Mouse (Mus musculus): ENCODE measurements around the gene Acsbg2. TPM values are rescaled to one million over a fixed set of nuclear protein-coding genes. Genes with fewer than 3 reads are reported as not detected.

The Acsbg2 gene
- polyA plus RNA-seq, 1 experiment from 2014 or later = not detected

Other genes starting within 250 kb of the Acsbg2 start
- 40.4 and 44.2 TPM in 2 replicates for gene Lonp1, start 247.6 kb downstream of the Acsbg2 start, polyA plus RNA-seq (2015; fragmentation: Nextera tagmentation; extraction: Ambion mirVana)
- 0.90 and 1.7 TPM in 2 replicates for gene Catsperd, start 246.3 kb downstream of the Acsbg2 start, polyA plus RNA-seq (2015; fragmentation: Nextera tagmentation; extraction: Ambion mirVana)
- 90.7 and 94.7 TPM in 2 replicates for gene Ranbp3, start 201.2 kb downstream of the Acsbg2 start, polyA plus RNA-seq (2015; fragmentation: Nextera tagmentation; extraction: Ambion mirVana)
- gene Ndufa11, start 156.7 kb downstream of the Acsbg2 start, polyA plus RNA-seq (2015; fragmentation: Nextera tagmentation; extraction: Ambion mirVana) = 542 and 575 TPM in 2 replicates
- gene Vmac, start 156.4 kb downstream of the Acsbg2 start, polyA plus RNA-seq (2015; fragmentation: Nextera tagmentation; extraction: Ambion mirVana) = 16.3 and 17.5 TPM in 2 replicates
- gene Nrtn, start 116.9 kb downstream of the Acsbg2 start, polyA plus RNA-seq (2015; fragmentation: Nextera tagmentation; extraction: Ambion mirVana) = 1.1 and 1.7 TPM in 2 replicates
- gene Dus3l, start 109.7 kb downstream of the Acsbg2 start, polyA plus RNA-seq (2015; fragmentation: Nextera tagmentation; extraction: Ambion mirVana) = 61.5 and 64.6 TPM in 2 replicates
- 0.95 and 1.1 TPM in 2 replicates for gene Prr22, start 104.2 kb downstream of the Acsbg2 start, polyA plus RNA-seq (2015; fragmentation: Nextera tagmentation; extraction: Ambion mirVana)
- 4.6 and 5.2 TPM in 2 replicates for gene Rfx2, start 43.4 kb downstream of the Acsbg2 start, polyA plus RNA-seq (2015; fragmentation: Nextera tagmentation; extraction: Ambion mirVana)
- 0.54 and 0.60 TPM in 2 replicates for gene 1700061G19Rik, start 1.0 kb upstream of the Acsbg2 start, polyA plus RNA-seq (2015; fragmentation: Nextera tagmentation; extraction: Ambion mirVana)
- 66.8 and 68.0 TPM in 2 replicates for gene Mllt1, start 61.0 kb upstream of the Acsbg2 start, polyA plus RNA-seq (2015; fragmentation: Nextera tagmentation; extraction: Ambion mirVana)
- gene Acer1, start 107.7 kb upstream of the Acsbg2 start, polyA plus RNA-seq (2015; fragmentation: Nextera tagmentation; extraction: Ambion mirVana) = not detected in 2 replicates
- gene Clpp, start 115.9 kb upstream of the Acsbg2 start, polyA plus RNA-seq (2015; fragmentation: Nextera tagmentation; extraction: Ambion mirVana) = 152 and 161 TPM in 2 replicates
- 42.3 and 45.9 TPM in 2 replicates for gene Alkbh7, start 122.9 kb upstream of the Acsbg2 start, polyA plus RNA-seq (2015; fragmentation: Nextera tagmentation; extraction: Ambion mirVana)
- gene Pspn, start 125.6 kb upstream of the Acsbg2 start, polyA plus RNA-seq (2015; fragmentation: Nextera tagmentation; extraction: Ambion mirVana) = 0.47 TPM in 1 of 2 replicates, not detected in the other
- 72.5 and 72.9 TPM in 2 replicates for gene Gtf2f1, start 136.8 kb upstream of the Acsbg2 start, polyA plus RNA-seq (2015; fragmentation: Nextera tagmentation; extraction: Ambion mirVana)
- 0.32 and 0.43 TPM in 2 replicates for gene Gm17949, start 137.0 kb upstream of the Acsbg2 start, polyA plus RNA-seq (2015; fragmentation: Nextera tagmentation; extraction: Ambion mirVana)
- 33.5 and 34.2 TPM in 2 replicates for gene Khsrp, start 157.1 kb upstream of the Acsbg2 start, polyA plus RNA-seq (2015; fragmentation: Nextera tagmentation; extraction: Ambion mirVana)
- gene Slc25a41, start 167.2 kb upstream of the Acsbg2 start, polyA plus RNA-seq (2015; fragmentation: Nextera tagmentation; extraction: Ambion mirVana) = not detected in 2 replicates
- gene Crb3, start 184.7 kb upstream of the Acsbg2 start, polyA plus RNA-seq (2015; fragmentation: Nextera tagmentation; extraction: Ambion mirVana) = 0.92 and 1.1 TPM in 2 replicates
- 29.5 and 33.3 TPM in 2 replicates for gene Slc25a23, start 185.4 kb upstream of the Acsbg2 start, polyA plus RNA-seq (2015; fragmentation: Nextera tagmentation; extraction: Ambion mirVana)
- gene Dennd1c, start 204.1 kb upstream of the Acsbg2 start, polyA plus RNA-seq (2015; fragmentation: Nextera tagmentation; extraction: Ambion mirVana) = 3.7 and 5.9 TPM in 2 replicates
- 381 and 413 TPM in 2 replicates for gene Tubb4a, start 213.3 kb upstream of the Acsbg2 start, polyA plus RNA-seq (2015; fragmentation: Nextera tagmentation; extraction: Ambion mirVana)
- gene Tnfsf9, start 230.9 kb upstream of the Acsbg2 start, polyA plus RNA-seq (2015; fragmentation: Nextera tagmentation; extraction: Ambion mirVana) = 4.2 and 6.2 TPM in 2 replicates

All from neural tube, embryonic 13.5 days (tissue).